Mouse (Mus musculus) layer of hippocampus, postnatal 25 days (tissue): ENCODE measurements around the gene Sprr2e. TPM values are rescaled to one million over a fixed set of nuclear protein-coding genes. Genes with fewer than 3 reads are reported as not detected.

ENCODE experiments used
- DNase-seq, 2 experiments: peaks; one replicate each; pipeline ENCODE4 v3.0.0; 2022; ENCODE audit warnings: mixed read lengths in 2 of 2, low spot score in 1 of 2; ENCODE audit errors: extremely low spot score in 1 of 2
- total RNA-seq, 2 experiments: library from RNA; stranded (reverse); gene quantifications; 2 replicates each; pipeline ENCODE4 v1.2.3; 2021

Sprr2e gene
- total RNA-seq: not detected

DNA sequence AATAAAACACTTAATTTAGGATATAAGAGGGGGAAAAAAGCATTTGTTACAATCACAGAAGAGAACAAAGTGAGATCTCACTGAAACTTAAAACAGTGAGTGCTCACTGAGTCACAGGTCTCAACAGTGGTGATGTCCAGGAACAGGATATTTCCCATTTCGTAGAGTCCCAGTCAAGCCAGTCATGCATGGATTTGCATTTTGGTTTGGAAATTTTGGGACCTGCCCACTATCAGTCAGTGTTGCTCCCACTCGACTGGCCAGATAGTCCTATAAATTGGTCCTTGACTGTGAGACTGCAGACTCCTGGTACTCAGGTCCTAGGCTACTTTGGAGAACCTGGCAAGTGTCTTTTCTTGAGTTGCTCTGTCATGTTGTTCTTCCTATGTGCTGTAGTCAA, at the start of gene Sprr2e:
Gene Sprr2e, plus strand, starts transcription at position 301 of the 400 bp plus-strand sequence.
- DNase-seq: no peak

DNA sequence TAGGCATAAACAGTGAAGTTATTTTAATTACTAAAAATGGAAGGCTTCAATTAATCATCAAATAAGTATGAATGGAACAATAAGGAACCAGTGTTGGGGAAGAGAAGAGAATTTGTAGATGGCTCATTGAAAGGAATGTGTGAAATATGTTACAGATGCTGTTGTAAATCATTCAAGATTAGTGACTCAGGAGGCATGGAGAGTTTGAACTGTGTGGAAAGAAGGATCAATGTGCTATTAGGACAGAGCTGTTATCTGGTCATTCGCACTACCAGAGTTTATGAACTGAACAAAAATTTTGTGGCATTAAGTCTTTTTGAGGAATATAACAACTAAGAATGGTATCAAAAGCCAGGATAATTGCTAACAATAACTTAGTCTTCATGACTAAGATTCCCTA, 44.5 kb upstream of the Sprr2e start:
- no peak for DNase-seq

DNA sequence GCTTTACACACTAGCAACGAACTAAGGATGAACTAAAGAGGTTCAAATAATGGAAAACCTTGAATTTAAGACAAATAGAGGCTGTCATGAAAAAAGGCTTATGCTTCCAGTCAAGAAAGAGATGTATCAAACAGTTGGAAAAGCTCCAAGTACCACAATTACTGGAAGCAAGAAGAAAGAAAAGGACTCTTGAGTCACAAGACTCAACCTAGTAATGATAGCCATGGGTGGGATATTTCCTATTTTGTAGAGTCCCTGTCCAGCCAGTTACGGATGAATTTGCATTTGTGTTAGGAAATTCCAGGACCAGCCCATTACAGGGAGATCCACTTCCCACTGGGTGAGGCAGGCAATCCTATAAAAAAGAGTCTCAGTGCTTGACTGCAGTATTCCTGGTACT, 35.6 kb upstream of the Sprr2e start, which contains the start of gene Sprr2b:
Gene Sprr2b, plus strand, starts transcription at position 301 of the 400 bp plus-strand sequence.
- no peak for DNase-seq

DNA sequence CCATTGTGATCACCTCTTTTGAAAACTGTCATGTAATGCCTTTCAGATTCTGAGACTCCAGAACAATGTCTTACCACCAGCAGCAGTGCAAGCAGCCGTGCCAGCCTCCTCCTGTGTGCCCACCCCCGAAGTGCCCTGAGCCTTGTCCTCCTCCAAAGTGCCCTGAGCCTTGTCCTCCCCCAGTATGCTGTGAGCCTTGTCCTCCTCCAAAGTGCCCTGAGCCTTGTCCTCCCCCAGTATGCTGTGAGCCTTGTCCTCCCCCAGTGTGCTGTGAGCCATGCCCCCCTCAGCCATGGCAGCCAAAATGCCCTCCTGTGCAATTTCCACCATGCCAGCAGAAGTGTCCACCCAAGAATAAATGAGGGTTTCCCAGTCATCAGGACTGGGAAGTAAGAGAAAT, 34.6 kb upstream of the Sprr2e start:
- no peak for DNase-seq

DNA sequence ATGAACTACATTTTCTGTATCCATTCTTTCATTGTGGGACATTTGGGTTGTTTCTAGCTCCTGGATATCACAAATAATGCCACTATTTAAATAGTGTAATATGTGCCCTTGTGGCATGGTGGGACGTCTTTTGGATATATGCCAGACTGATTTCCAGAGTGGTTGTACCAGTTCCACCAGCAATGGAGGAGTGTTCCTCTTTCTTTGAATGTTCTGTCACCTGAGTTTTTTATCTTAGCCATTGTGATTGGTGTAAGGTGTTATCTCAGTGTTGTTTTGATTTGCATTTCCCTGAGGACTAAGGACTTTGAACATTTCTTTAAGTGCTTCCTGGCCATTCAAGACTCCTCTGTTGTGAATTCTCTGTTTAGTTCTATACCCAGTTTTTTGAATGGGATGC, 15.7 kb upstream of the Sprr2e start:
- no peak for DNase-seq

DNA sequence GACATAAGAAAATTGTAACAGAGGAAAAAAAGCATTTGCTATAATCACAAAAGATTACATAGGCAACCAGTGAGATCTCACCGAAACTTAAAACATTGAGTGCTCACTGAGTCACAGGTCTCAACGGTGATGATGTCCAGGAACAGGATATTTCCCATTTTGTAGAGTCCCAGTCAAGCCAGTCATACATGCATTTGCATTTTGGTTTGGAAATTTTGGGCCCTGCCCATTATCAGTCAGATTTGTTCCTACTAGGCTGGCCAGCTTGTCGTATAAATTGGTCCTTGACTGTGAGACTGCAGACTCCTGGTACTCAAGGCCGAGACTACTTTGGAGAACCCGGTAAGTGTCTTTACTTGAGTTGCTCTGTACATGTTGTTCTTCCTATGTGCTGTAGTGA, 13.1 kb upstream of the Sprr2e start, which contains the start of gene Sprr2d:
Gene Sprr2d, plus strand, starts transcription at position 301 of the 400 bp plus-strand sequence.
- no peak for DNase-seq

DNA sequence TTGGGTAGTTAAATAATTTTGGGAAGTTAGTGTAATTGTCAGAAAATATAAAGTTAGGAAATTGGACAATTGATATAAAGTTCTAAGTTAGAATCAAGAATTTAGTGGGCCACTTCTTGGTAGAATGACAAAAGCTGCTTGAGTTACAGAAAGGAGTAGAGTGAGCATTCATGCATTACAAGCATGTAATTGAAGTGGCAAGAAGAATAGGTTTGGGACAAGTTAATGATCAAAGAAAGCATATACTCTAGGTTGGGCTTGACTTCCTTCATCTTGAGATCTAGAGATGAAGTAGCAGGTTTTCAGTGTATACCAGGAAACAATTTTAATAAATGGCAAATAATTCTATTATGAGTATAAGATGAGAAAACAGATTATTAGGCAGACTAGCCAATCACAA, 9.7 kb downstream of the Sprr2e start:
- DNase-seq: no peak

DNA sequence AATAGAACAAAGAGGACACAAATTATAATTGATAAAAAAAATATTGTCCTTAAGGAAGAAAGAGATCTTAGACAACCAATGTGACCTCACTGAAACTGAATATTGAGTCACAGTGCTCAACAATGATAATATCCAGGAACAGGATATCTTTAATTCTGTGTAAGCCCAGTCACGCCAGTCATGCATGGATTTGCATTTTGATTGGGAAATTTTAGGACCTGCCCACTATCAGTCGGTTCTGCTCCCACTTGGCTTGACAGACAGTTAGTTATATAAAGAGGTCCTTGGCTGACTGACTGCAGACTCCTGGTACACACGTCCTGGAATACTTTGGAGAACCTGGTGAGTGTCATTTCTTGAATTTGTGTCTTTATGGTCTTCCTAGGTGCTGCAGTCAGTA, 12.9 kb downstream of the Sprr2e start, which contains the start of gene Sprr2f:
Gene Sprr2f, plus strand, starts transcription at position 301 of the 400 bp plus-strand sequence.
- no peak for DNase-seq

DNA sequence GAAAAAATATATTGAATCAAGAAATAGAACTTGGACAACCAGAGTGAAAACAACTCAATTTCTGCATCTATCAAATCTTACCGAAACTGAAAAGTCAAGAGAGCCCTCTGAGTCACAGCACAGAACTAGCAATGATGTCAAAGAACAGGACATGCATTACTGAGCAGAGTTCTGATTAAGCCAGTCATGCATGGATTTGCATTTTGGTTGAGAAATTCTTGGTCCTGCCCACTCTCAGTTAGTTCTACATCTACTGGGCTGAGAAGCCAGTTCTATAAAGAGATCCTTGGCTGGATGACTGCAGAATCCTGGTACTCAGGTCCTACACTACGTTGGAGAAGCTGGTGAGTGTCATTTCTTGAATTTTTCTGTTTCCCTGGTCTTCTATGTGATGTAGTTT, 21.7 kb downstream of the Sprr2e start:
- no peak for DNase-seq

DNA sequence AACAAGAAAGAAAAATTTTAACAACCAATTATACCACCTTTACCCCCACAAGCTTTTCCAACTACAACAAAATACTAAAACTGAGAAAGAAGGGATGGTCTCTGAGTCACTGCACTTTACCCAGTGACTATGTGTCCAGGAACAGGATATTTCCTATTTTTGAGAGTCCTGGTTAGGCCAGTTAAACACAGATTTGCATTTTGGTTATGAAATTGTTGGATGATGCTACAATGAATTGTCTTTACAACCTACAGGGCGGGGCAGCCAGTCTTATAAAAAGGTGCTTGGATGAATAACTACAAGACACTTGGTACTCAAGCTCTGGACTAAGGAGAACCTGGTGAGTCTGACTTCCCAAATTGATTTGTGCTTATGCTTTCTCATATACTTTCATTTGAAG, 33.4 kb downstream of the Sprr2e start, which contains the start of gene Sprr2h:
Gene Sprr2h, plus strand, starts transcription at position 301 of the 400 bp plus-strand sequence.
- DNase-seq: no peak

DNA sequence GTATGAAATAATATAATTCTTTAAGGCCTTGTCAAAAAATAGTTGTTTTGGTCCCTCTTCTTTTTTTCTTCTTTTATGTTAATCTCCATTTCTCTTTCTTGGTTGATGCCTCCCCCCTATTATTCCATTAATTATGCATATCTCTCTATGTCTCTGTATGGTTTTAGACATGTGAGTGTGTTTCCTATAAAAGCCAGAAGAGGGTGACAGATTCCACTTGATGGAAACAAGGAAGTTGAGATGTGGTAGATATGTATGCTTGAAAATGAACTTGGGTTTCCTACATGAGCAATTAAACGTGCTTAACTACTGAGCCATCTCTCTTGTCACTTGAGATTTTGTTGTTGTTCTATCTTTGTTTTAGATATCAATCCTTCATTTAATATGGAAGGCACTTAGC, 42.4 kb downstream of the Sprr2e start:
- no peak for DNase-seq

Other genes starting within 250 kb of the Sprr2e start
- not detected for gene Prr9, start 228.2 kb upstream of the Sprr2e start, total RNA-seq
- gene Lelp1, start 209.4 kb upstream of the Sprr2e start, total RNA-seq: not detected
- gene Sprr2a1, start 136.3 kb upstream of the Sprr2e start, total RNA-seq: not detected
- gene Sprr2a2, start 136.2 kb upstream of the Sprr2e start, total RNA-seq: not detected
- not detected for gene Sprr2a3, start 66.7 kb upstream of the Sprr2e start, total RNA-seq
- gene Sprr2b, start 35.5 kb upstream of the Sprr2e start, total RNA-seq: not detected
- not detected for gene Sprr2d, start 13.0 kb upstream of the Sprr2e start, total RNA-seq
- not detected for gene Sprr2f, start 13.0 kb downstream of the Sprr2e start, total RNA-seq
- not detected for gene Sprr2h, start 33.5 kb downstream of the Sprr2e start, total RNA-seq
- not detected for gene Sprr2i, start 55.8 kb downstream of the Sprr2e start, total RNA-seq
- gene Sprr2j-ps, start 65.9 kb downstream of the Sprr2e start, total RNA-seq: not detected
- 1 to 10 TPM; 2.3 to 3.6 TPM for gene Gm9774, start 77.3 kb downstream of the Sprr2e start, total RNA-seq
- gene Sprr2k, start 80.4 kb downstream of the Sprr2e start, total RNA-seq: not detected
- not detected for gene Sprr1b, start 86.6 kb downstream of the Sprr2e start, total RNA-seq
- not detected for gene Sprr3, start 106.6 kb downstream of the Sprr2e start, total RNA-seq
- not detected for gene Sprr1a, start 133.8 kb downstream of the Sprr2e start, total RNA-seq
- gene Sprr4, start 148.3 kb downstream of the Sprr2e start, total RNA-seq: not detected
- gene 2310046K23Rik, start 182.4 kb downstream of the Sprr2e start, total RNA-seq: not detected
- not detected for gene Ivl, start 221.6 kb downstream of the Sprr2e start, total RNA-seq
- gene Smcp, start 236.9 kb downstream of the Sprr2e start, total RNA-seq: not detected